Mouse (Mus musculus) liver, adult 2 months (tissue): ENCODE results near the gene Ap2m1. TPM values are rescaled to one million over a fixed set of nuclear protein-coding genes. Genes with fewer than 3 reads are reported as not detected.

Source experiments
- DNase-seq: peaks from one replicate; pipeline ENCODE4 v3.0.0-alpha.2; 2011; ENCODE audit warnings: low read depth, low spot score; ENCODE audit errors: extremely low read depth
- H3K27ac ChIP-seq: fragments of 200-500 bp; replicated peaks from 2 replicates; pipeline ENCODE4 v1.5.1; 2012; ENCODE audit warnings: low read depth, mild to moderate bottlenecking, control low read depth, inconsistent platforms, low read length; ENCODE audit not compliant: insufficient read depth
- H3K27me3 ChIP-seq: fragments of 200-500 bp; 2 replicates; pipeline ENCODE4 v1.6.1; 2012; ENCODE audit warnings: mild to moderate bottlenecking, moderate library complexity, low read length, inconsistent platforms; ENCODE audit not compliant: control insufficient read depth, insufficient read depth
- H3K36me3 ChIP-seq: fragments of 200-500 bp; 2 replicates; pipeline ENCODE4 v1.6.1; 2012; ENCODE audit warnings: low read length, inconsistent platforms; ENCODE audit not compliant: control insufficient read depth, insufficient read depth
- H3K4me1 ChIP-seq: fragments of 200-500 bp; 2 replicates; pipeline ENCODE4 v1.6.1; 2011; ENCODE audit warnings: low read length; ENCODE audit not compliant: control insufficient read depth, insufficient read depth
- H3K4me3 ChIP-seq: fragments of 200-500 bp; 2 replicates; pipeline ENCODE4 v1.5.1; 2011; ENCODE audit warnings: low read depth, mild to moderate bottlenecking, control low read depth, low read length, moderate library complexity; ENCODE audit not compliant: insufficient read depth
- H3K79me2 ChIP-seq: fragments of 200-500 bp; 2 replicates; pipeline ENCODE4 v1.6.1; 2012; ENCODE audit warnings: inconsistent platforms, mild to moderate bottlenecking, low read length, moderate library complexity; ENCODE audit not compliant: control insufficient read depth, insufficient read depth
- H3K9ac ChIP-seq: fragments of 200-500 bp; 2 replicates; pipeline ENCODE4 v1.6.1; 2012; ENCODE audit warnings: low read depth, mild to moderate bottlenecking, control low read depth, inconsistent platforms, low read length
- CTCF ChIP-seq: fragments of 200-500 bp; IDR thresholded peaks from 2 replicates; pipeline ENCODE4 v1.5.1; 2011; ENCODE audit warnings: low read depth, low read length, control low read depth
- POLR2A ChIP-seq: fragments of 200-500 bp; IDR thresholded peaks from 2 replicates; pipeline ENCODE4 v1.6.1; 2011; ENCODE audit warnings: low read length, control low read depth; ENCODE audit not compliant: insufficient read depth; ENCODE audit errors: extremely low read depth
- WGBS: fragments of 180-500 bp; shearing (Covaris S2); methylation state at CpG from one replicate; pipeline ENCODE4 v1.1.7; 2018; 5-methylcytosine and 5-hydroxymethylcytosine counted together
- polyA plus RNA-seq: library from polyadenylated mRNA; depleted of rRNA; stranded (reverse); fragments of >200 nt; gene quantifications from 2 replicates; pipeline ENCODE4 v1.2.3, GENCODE M21; 2012
- total RNA-seq: library from RNA; depleted of rRNA; stranded (reverse); fragments of >200 nt; gene quantifications from 2 replicates; pipeline ENCODE4 v1.2.3, GENCODE M21; 2014

The Ap2m1 gene
- total and polyA plus RNA-seq, 2 experiments, result 151 to 343 TPM

DNA sequence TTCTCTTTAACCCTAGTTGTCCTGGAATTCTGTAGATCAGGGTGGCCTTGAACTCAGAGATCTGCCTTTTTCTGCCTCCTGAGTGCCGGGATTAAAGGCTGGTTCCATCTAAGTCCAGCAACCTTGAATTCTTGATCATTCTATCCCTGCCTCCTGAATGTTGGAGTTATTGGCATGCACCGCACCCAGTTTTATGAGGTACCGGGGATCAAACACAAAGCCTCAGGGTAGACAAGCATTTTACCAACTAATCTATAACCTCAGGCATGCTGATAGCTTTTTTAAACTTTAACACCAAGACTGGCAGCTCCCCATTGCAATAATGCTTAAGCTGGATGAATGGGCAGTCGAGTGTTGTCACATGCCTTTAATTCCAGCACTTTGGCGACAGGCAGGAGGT, 12.1 kb downstream of the Ap2m1 start:
- peaks cover 10% of the 10 kb centered on the region for H3K4me1 ChIP-seq
- TF ChIP-seq POLR2A (no peak), CTCF (no peak)
- H3K9ac ChIP-seq, result no peak overlapping the region
- 25% methylated on average over 5 of the region's 5 CpGs for WGBS
- H3K27ac ChIP-seq, result peak overlapping the region; percentile 15
- peaks cover 39% of the 10 kb centered on the region for H3K36me3 ChIP-seq
- no peaks in the 10 kb centered on the region for H3K27me3 ChIP-seq
- peak; percentile 48 for DNase-seq
- H3K4me3 ChIP-seq, result no peak overlapping the region
- H3K79me2 ChIP-seq, result peaks cover 12% of the 10 kb centered on the region; the same call in 1 of the 2 replicates

DNA sequence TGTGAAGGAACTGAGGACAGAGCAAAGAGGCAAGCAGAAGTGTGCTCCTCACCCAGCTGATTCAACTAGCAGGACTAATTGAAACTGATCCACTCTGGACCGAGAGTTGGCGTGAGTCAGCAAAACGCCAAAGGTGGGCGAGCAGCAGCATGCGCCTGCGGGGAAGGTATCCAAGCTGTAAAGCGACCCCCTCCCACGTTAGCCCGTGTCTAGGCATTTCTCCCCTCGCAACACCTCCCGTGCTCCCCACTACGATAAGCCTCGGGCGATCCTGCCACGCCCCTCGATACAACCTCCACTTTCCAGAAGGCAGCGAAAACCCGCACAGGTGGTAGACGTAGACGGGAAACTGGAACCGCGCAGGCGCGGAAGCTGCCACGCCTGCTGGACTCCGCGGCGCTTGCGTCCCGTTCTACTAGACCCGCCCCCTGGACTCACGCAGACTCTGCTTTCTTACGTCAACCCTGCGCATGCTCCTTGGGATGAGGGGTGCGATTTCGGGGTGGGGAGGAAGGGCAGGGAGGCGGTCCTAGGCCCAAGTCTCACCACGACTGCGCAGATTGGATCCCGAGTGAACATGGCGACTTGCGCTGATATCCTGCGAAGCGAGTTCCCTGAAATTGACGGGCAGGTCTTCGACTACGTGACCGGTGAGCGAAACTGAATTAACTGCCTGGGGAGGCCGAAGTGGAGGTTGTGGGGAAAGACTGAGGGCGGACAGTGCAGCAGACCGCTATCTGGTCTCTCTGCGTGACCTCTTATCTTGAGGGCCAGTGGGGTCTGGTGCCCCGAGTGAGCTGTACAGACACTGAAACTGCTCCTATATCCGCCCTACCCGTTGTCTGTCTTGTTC, 13.0 kb downstream of the Ap2m1 start, which contains the start of gene Abcf3:
Gene Abcf3 (plus strand): TSS at position 482 of the 853 bp plus-strand sequence.
- WGBS, result under 1% methylated on average over 56 of the region's 56 CpGs
- peak; percentile 97 for DNase-seq
- Histone ChIP-seq H3K27ac (peak within 1 kb of the TSS; percentile 43), H3K4me3 (peak within 1 kb of the TSS; percentile 65), H3K9ac (peak within 1 kb of the TSS; percentile 82), H3K27me3 (no peaks in the 10 kb centered on the region), H3K36me3 (peaks cover 36% of the 10 kb centered on the region), H3K4me1 (peaks cover 10% of the 10 kb centered on the region), H3K79me2 (peaks cover 12% of the 10 kb centered on the region; the same call in 1 of the 2 replicates)
- TF ChIP-seq CTCF (no peak), POLR2A (peak; percentile 77)

- Histone ChIP-seq H3K9ac (peak overlapping the region; percentile 82), H3K79me2 (peaks cover 12% of the 10 kb centered on the region; the same call in 1 of the 2 replicates), H3K4me1 (peaks cover 10% of the 10 kb centered on the region), H3K36me3 (peaks cover 35% of the 10 kb centered on the region), H3K4me3 (peak overlapping the region; percentile 63), H3K27ac (no peak overlapping the region; the same call in 1 of the 2 replicates), H3K27me3 (no peaks in the 10 kb centered on the region)
- TF ChIP-seq CTCF, result no peak
- no peak for TF ChIP-seq POLR2A
- DNase-seq, result no peak
- WGBS, result 41% methylated on average over 9 of the region's 9 CpGs
Observed at GRCm38 (mm10) chr16:20549161-20549560, 13.9 kb downstream of the Ap2m1 start.

DNA sequence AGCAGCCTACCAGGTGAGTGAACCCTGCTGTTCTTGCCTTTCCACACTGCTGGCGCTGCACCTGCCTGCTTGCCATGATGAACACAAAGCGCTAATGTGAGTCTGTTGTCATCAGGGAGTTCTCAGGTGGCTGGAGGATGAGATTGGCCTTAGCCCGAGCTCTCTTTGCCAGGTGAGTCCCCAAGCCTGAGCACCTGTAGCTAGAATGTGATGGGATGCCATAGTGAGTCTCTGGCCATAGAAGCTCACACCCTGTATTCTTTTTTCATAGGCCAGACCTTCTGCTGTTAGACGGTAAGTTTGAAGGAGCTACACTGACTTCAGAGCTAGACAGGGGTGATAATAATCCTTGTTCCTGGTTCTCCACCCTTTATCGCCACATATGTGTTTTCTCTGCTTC, 16.4 kb downstream of the Ap2m1 start:
- H3K4me1 ChIP-seq, result peaks cover 10% of the 10 kb centered on the region
- 96% methylated on average over 5 of the region's 5 CpGs for whole genome bisulfite sequencing
- no peak for TF ChIP-seq CTCF
- no peak for TF ChIP-seq POLR2A
- H3K27me3 ChIP-seq, result no peaks in the 10 kb centered on the region
- no peak overlapping the region for H3K4me3 ChIP-seq
- peaks cover 12% of the 10 kb centered on the region; the same call in 1 of the 2 replicates for H3K79me2 ChIP-seq
- no peak overlapping the region for H3K27ac ChIP-seq
- no peak for DNase-seq
- H3K36me3 ChIP-seq, result peaks cover 36% of the 10 kb centered on the region
- H3K9ac ChIP-seq, result no peak overlapping the region

DNA sequence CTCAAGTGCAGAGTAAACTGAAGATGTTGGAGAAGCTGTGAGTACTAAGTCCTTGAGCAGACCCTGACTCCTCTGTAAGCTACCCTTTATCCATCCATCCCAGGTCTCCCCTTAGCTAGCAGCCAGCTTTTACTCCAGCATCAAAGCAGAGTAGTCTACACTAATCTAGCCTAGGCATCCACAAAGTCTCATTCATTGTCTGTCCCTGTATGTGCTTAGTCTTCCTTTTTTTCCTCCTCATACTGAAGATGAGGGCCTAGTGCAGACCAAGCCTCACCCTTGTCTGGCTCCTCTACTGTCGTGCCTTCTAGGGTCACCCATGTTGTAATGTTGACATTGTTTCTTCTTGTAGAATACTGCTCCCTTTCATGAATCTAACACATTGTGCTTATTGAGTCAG, 17.3 kb downstream of the Ap2m1 start:
- peaks cover 7% of the 10 kb centered on the region; the same call in 1 of the 2 replicates for H3K4me1 ChIP-seq
- peaks cover 38% of the 10 kb centered on the region for H3K36me3 ChIP-seq
- DNase-seq, result no peak
- TF ChIP-seq POLR2A (no peak), CTCF (no peak)
- 57% methylated on average over 1 of the region's 1 CpGs for WGBS
- H3K79me2 ChIP-seq, result peaks cover 12% of the 10 kb centered on the region; the same call in 1 of the 2 replicates
- no peak overlapping the region for H3K9ac ChIP-seq
- no peak overlapping the region for H3K27ac ChIP-seq
- H3K4me3 ChIP-seq, result no peak overlapping the region
- H3K27me3 ChIP-seq, result no peaks in the 10 kb centered on the region
